Mouse (Mus musculus): Measurements from ENCODE around the gene Aaed1. TPM values are rescaled to one million over a fixed set of nuclear protein-coding genes. Genes with fewer than 3 reads are reported as not detected.
A peak's percentile ranks its signal among the peaks of the same experiment; 100 is the strongest.

Aaed1 gene
- polyA plus RNA-seq, 1 experiment from 2014 or later = 8.2 TPM

GRCm38 (mm10) chr13:64312916-64313289 is 393 bp upstream of the Aaed1 start:
- Histone ChIP-seq H3K4me2 (ENCODE audit: low read length) (peak overlapping the region; percentile 68), H3K4me1 (replicated peaks; ENCODE audit: control insufficient read depth, insufficient read depth, low read length) (no peaks in the 10 kb centered on the region), H3K27me3 (replicated peaks; ENCODE audit: control insufficient read depth, insufficient read depth, low read length) (no peaks in the 10 kb centered on the region), H3K27ac (ENCODE audit: low read length) (no peak overlapping the region), H3K9me3 (ENCODE audit: control insufficient read depth, low read length) (no peaks in the 10 kb centered on the region), H3K36me3 (ENCODE audit: control insufficient read depth, insufficient read depth) (no peaks in the 10 kb centered on the region), H3K9ac (replicated peaks; ENCODE audit: low read depth, low read length) (peak overlapping the region; percentile 25; the same call in 1 of the 2 replicates), H3K4me3 (replicated peaks; ENCODE audit: low read length) (peak overlapping the region; percentile 88)
- ATAC-seq = peak; percentile 44; the same call in 1 of the 2 replicates
- 0% methylated on average over 2 of the region's 2 CpGs for WGBS

GRCm38 (mm10) chr13:64311266-64311665 is 1.2 kb downstream of the Aaed1 start:
- H3K4me3 ChIP-seq (replicated peaks; ENCODE audit: low read length) = no peak overlapping the region
- H3K27ac ChIP-seq (ENCODE audit: low read length) = no peak overlapping the region
- WGBS = 100% methylated on average over 1 of the region's 1 CpGs
- no peaks in the 10 kb centered on the region for H3K4me1 ChIP-seq (replicated peaks; ENCODE audit: control insufficient read depth, insufficient read depth, low read length)
- no peak for ATAC-seq
- no peaks in the 10 kb centered on the region for H3K27me3 ChIP-seq (replicated peaks; ENCODE audit: control insufficient read depth, insufficient read depth, low read length)
- H3K9ac ChIP-seq (replicated peaks; ENCODE audit: low read depth, low read length) = no peak overlapping the region
- peak overlapping the region; percentile 68 for H3K4me2 ChIP-seq (ENCODE audit: low read length)
- H3K9me3 ChIP-seq (ENCODE audit: control insufficient read depth, low read length) = no peaks in the 10 kb centered on the region
- no peaks in the 10 kb centered on the region for H3K36me3 ChIP-seq (ENCODE audit: control insufficient read depth, insufficient read depth)

- Histone ChIP-seq H3K9me3 (ENCODE audit: control insufficient read depth, low read length) (no peaks in the 10 kb centered on the region), H3K36me3 (ENCODE audit: control insufficient read depth, insufficient read depth) (no peaks in the 10 kb centered on the region)
- ATAC-seq = no peak
These were observed 1.9 kb downstream of the Aaed1 start for GRCm38 (mm10) chr13:64310585-64310984.

GRCm38 (mm10) chr13:64309842-64310241 is 2.7 kb downstream of the Aaed1 start:
- Histone ChIP-seq H3K9me3 (ENCODE audit: control insufficient read depth, low read length) (no peaks in the 10 kb centered on the region), H3K27ac (ENCODE audit: low read length) (no peak overlapping the region), H3K4me3 (replicated peaks; ENCODE audit: low read length) (no peak overlapping the region), H3K36me3 (ENCODE audit: control insufficient read depth, insufficient read depth) (no peaks in the 10 kb centered on the region), H3K9ac (replicated peaks; ENCODE audit: low read depth, low read length) (no peak overlapping the region), H3K27me3 (replicated peaks; ENCODE audit: control insufficient read depth, insufficient read depth, low read length) (no peaks in the 10 kb centered on the region), H3K4me2 (ENCODE audit: low read length) (no peak overlapping the region), H3K4me1 (replicated peaks; ENCODE audit: control insufficient read depth, insufficient read depth, low read length) (no peaks in the 10 kb centered on the region)
- no peak for ATAC-seq
- WGBS = 85% methylated on average over 11 of the region's 11 CpGs

More at GRCm38 (mm10) chr13:64310585-64310984, 1.9 kb downstream of the Aaed1 start:
- WGBS = 88% methylated on average over 6 of the region's 6 CpGs
- Histone ChIP-seq H3K9ac (replicated peaks; ENCODE audit: low read depth, low read length) (no peak overlapping the region), H3K4me1 (replicated peaks; ENCODE audit: control insufficient read depth, insufficient read depth, low read length) (no peaks in the 10 kb centered on the region), H3K27me3 (replicated peaks; ENCODE audit: control insufficient read depth, insufficient read depth, low read length) (no peaks in the 10 kb centered on the region), H3K4me2 (ENCODE audit: low read length) (no peak overlapping the region), H3K4me3 (replicated peaks; ENCODE audit: low read length) (no peak overlapping the region), H3K27ac (ENCODE audit: low read length) (no peak overlapping the region)

- WGBS = 61% methylated on average over 5 of the region's 5 CpGs
- H3K36me3 ChIP-seq (ENCODE audit: control insufficient read depth, insufficient read depth) = no peaks in the 10 kb centered on the region
- H3K27me3 ChIP-seq (replicated peaks; ENCODE audit: control insufficient read depth, insufficient read depth, low read length) = no peaks in the 10 kb centered on the region
- no peaks in the 10 kb centered on the region for H3K9me3 ChIP-seq (ENCODE audit: control insufficient read depth, low read length)
- no peak for ATAC-seq
- no peak overlapping the region for H3K27ac ChIP-seq (ENCODE audit: low read length)
- no peaks in the 10 kb centered on the region for H3K4me1 ChIP-seq (replicated peaks; ENCODE audit: control insufficient read depth, insufficient read depth, low read length)
- no peak overlapping the region for H3K4me3 ChIP-seq (replicated peaks; ENCODE audit: low read length)
- H3K4me2 ChIP-seq (ENCODE audit: low read length) = no peak overlapping the region
- no peak overlapping the region for H3K9ac ChIP-seq (replicated peaks; ENCODE audit: low read depth, low read length)
These were observed 3.5 kb downstream of the Aaed1 start for GRCm38 (mm10) chr13:64309036-64309435.

GRCm38 (mm10) chr13:64307508-64307907 is 5.0 kb downstream of the Aaed1 start:
- H3K4me3 ChIP-seq (replicated peaks; ENCODE audit: low read length) = no peak overlapping the region
- no peaks in the 10 kb centered on the region for H3K36me3 ChIP-seq (ENCODE audit: control insufficient read depth, insufficient read depth)
- no peak overlapping the region for H3K9ac ChIP-seq (replicated peaks; ENCODE audit: low read depth, low read length)
- 84% methylated on average over 5 of the region's 5 CpGs for WGBS
- H3K9me3 ChIP-seq (ENCODE audit: control insufficient read depth, low read length) = no peaks in the 10 kb centered on the region
- H3K27me3 ChIP-seq (replicated peaks; ENCODE audit: control insufficient read depth, insufficient read depth, low read length) = no peaks in the 10 kb centered on the region
- H3K4me2 ChIP-seq (ENCODE audit: low read length) = no peak overlapping the region
- no peaks in the 10 kb centered on the region for H3K4me1 ChIP-seq (replicated peaks; ENCODE audit: control insufficient read depth, insufficient read depth, low read length)
- H3K27ac ChIP-seq (ENCODE audit: low read length) = no peak overlapping the region
- no peak for ATAC-seq

GRCm38 (mm10) chr13:64306078-64306477 is 6.4 kb downstream of the Aaed1 start:
- H3K27ac ChIP-seq (ENCODE audit: low read length) = no peak overlapping the region
- no peaks in the 10 kb centered on the region for H3K4me1 ChIP-seq (replicated peaks; ENCODE audit: control insufficient read depth, insufficient read depth, low read length)
- H3K4me2 ChIP-seq (ENCODE audit: low read length) = no peak overlapping the region
- no peak overlapping the region for H3K9ac ChIP-seq (replicated peaks; ENCODE audit: low read depth, low read length)
- 78% methylated on average over 3 of the region's 3 CpGs for WGBS
- no peaks in the 10 kb centered on the region for H3K9me3 ChIP-seq (ENCODE audit: control insufficient read depth, low read length)
- ATAC-seq = peak; percentile 72
- H3K4me3 ChIP-seq (replicated peaks; ENCODE audit: low read length) = no peak overlapping the region
- no peaks in the 10 kb centered on the region for H3K27me3 ChIP-seq (replicated peaks; ENCODE audit: control insufficient read depth, insufficient read depth, low read length)
- no peaks in the 10 kb centered on the region for H3K36me3 ChIP-seq (ENCODE audit: control insufficient read depth, insufficient read depth)

GRCm38 (mm10) chr13:64299069-64299468 is 13.4 kb downstream of the Aaed1 start:
- H3K36me3 ChIP-seq (ENCODE audit: control insufficient read depth, insufficient read depth) = no peaks in the 10 kb centered on the region
- no peaks in the 10 kb centered on the region for H3K4me1 ChIP-seq (replicated peaks; ENCODE audit: control insufficient read depth, insufficient read depth, low read length)
- no peak for ATAC-seq
- no peak overlapping the region for H3K4me2 ChIP-seq (ENCODE audit: low read length)
- H3K9ac ChIP-seq (replicated peaks; ENCODE audit: low read depth, low read length) = no peak overlapping the region
- no peak overlapping the region for H3K4me3 ChIP-seq (replicated peaks; ENCODE audit: low read length)
- no peaks in the 10 kb centered on the region for H3K9me3 ChIP-seq (ENCODE audit: control insufficient read depth, low read length)
- H3K27ac ChIP-seq (ENCODE audit: low read length) = no peak overlapping the region
- WGBS = 96% methylated on average over 1 of the region's 1 CpGs
- no peaks in the 10 kb centered on the region for H3K27me3 ChIP-seq (replicated peaks; ENCODE audit: control insufficient read depth, insufficient read depth, low read length)

GRCm38 (mm10) chr13:64286791-64287190 is 25.7 kb downstream of the Aaed1 start:
- Histone ChIP-seq H3K4me1 (replicated peaks; ENCODE audit: control insufficient read depth, insufficient read depth, low read length) (no peaks in the 10 kb centered on the region), H3K27me3 (replicated peaks; ENCODE audit: control insufficient read depth, insufficient read depth, low read length) (no peaks in the 10 kb centered on the region), H3K4me3 (replicated peaks; ENCODE audit: low read length) (no peak overlapping the region), H3K4me2 (ENCODE audit: low read length) (no peak overlapping the region), H3K9ac (replicated peaks; ENCODE audit: low read depth, low read length) (no peak overlapping the region), H3K27ac (ENCODE audit: low read length) (no peak overlapping the region), H3K9me3 (ENCODE audit: control insufficient read depth, low read length) (peaks cover 4% of the 10 kb centered on the region; the same call in 1 of the 2 replicates), H3K36me3 (ENCODE audit: control insufficient read depth, insufficient read depth) (no peaks in the 10 kb centered on the region)
- ATAC-seq = no peak
- WGBS = 50% methylated on average over 4 of the region's 4 CpGs

- Histone ChIP-seq H3K27ac (ENCODE audit: low read length) (no peak overlapping the region), H3K4me1 (replicated peaks; ENCODE audit: control insufficient read depth, insufficient read depth, low read length) (no peaks in the 10 kb centered on the region), H3K36me3 (ENCODE audit: control insufficient read depth, insufficient read depth) (no peaks in the 10 kb centered on the region), H3K4me2 (ENCODE audit: low read length) (no peak overlapping the region), H3K4me3 (replicated peaks; ENCODE audit: low read length) (no peak overlapping the region), H3K9ac (replicated peaks; ENCODE audit: low read depth, low read length) (no peak overlapping the region), H3K9me3 (ENCODE audit: control insufficient read depth, low read length) (peaks cover 4% of the 10 kb centered on the region; the same call in 1 of the 2 replicates), H3K27me3 (replicated peaks; ENCODE audit: control insufficient read depth, insufficient read depth, low read length) (no peaks in the 10 kb centered on the region)
- 64% methylated on average over 4 of the region's 4 CpGs for WGBS
- no peak for ATAC-seq
These were observed 26.2 kb downstream of the Aaed1 start for GRCm38 (mm10) chr13:64286321-64286720.
